Mouse (Mus musculus): ENCODE results near the gene Il27. TPM values are rescaled to one million over a fixed set of nuclear protein-coding genes. Genes with fewer than 3 reads are reported as not detected.

The Il27 gene
- polyA plus RNA-seq, 1 experiment = not detected

DNA sequence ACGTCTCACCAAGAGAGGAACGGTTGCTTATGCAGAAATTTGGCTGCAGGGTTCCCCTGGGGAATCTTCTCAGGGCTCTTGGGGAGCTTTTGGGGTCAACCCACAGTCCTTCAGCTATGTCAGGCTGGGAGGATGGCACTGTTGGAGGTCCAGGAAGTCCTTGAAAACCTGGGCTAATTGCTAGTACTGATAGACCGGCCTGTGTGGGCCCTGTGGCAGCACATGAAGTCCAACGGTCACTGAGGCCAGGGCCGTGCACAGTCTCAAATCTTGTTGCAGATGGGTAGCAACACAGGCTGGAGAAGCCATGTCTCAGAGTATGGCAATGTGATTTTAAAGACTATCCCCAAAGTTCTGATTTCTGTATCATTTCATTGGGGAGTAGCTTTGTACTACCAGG is 13.1 kb upstream of the Il27 start:
- TF ChIP-seq CTCF (IDR thresholded peaks at IDR 0.05; ENCODE audit: borderline replicate concordance, insufficient read depth, low read length) = no peak
- TF ChIP-seq POLR2A (IDR thresholded peaks at IDR 0.05; ENCODE audit: low read depth, low read length) = no peak
- Histone ChIP-seq H3K4me3 (ENCODE audit: insufficient read depth, low read length) (no peak overlapping the region), H3K27ac (ENCODE audit: insufficient read depth, low read length) (no peak overlapping the region), H3K4me1 (ENCODE audit: control insufficient read depth, insufficient read depth, low read length) (peaks cover 3% of the 10 kb centered on the region; the same call in 1 of the 2 replicates)

DNA sequence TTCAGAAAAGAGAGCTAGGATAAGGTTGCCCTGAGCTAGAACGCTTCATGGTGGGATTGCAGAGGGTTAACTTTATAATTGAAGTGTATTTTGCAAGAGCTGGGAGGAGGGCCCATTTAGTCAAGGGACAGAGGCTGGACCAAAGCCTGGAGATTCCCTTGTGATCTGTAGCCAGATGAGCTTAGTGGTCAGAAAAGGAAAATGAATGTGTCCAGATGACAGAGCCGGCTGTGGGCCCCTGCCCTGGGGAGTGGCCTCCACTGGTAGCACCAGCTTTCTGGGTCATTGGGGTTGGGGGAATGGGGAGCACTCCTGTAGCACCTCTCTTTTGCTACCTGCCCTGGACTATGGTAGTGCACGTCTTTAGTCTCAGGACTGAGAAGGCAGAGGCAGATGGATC is 12.3 kb upstream of the Il27 start:
- TF ChIP-seq POLR2A (IDR thresholded peaks at IDR 0.05; ENCODE audit: low read depth, low read length) (no peak), CTCF (IDR thresholded peaks at IDR 0.05; ENCODE audit: borderline replicate concordance, insufficient read depth, low read length) (no peak)
- Histone ChIP-seq H3K4me1 (ENCODE audit: control insufficient read depth, insufficient read depth, low read length) (peaks cover 3% of the 10 kb centered on the region; the same call in 1 of the 2 replicates), H3K27ac (ENCODE audit: insufficient read depth, low read length) (no peak overlapping the region), H3K4me3 (ENCODE audit: insufficient read depth, low read length) (no peak overlapping the region)

DNA sequence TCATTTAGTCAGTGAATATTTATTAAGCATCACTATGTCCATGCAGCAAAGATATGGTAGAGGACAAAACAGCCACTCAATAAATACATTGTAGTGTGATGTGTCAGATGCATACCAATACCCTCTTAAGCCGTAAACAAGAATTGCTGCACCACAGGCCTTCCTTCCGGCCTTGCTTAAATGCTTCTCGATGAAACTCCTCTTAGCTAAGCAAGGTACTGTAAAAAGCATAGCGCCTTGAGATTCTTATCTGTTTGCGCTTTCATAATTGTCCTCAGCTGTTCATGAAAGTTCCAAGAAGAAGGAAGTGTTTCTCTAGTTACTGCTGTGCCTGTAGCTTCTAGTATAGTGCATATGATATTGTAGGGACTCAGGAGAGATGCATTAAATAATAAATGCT is 11.9 kb upstream of the Il27 start:
- Histone ChIP-seq H3K4me3 (ENCODE audit: insufficient read depth, low read length) (no peak overlapping the region), H3K4me1 (ENCODE audit: control insufficient read depth, insufficient read depth, low read length) (peaks cover 3% of the 10 kb centered on the region; the same call in 1 of the 2 replicates), H3K27ac (ENCODE audit: insufficient read depth, low read length) (no peak overlapping the region)
- no peak for TF ChIP-seq POLR2A (IDR thresholded peaks at IDR 0.05; ENCODE audit: low read depth, low read length)
- TF ChIP-seq CTCF (IDR thresholded peaks at IDR 0.05; ENCODE audit: borderline replicate concordance, insufficient read depth, low read length) = no peak

DNA sequence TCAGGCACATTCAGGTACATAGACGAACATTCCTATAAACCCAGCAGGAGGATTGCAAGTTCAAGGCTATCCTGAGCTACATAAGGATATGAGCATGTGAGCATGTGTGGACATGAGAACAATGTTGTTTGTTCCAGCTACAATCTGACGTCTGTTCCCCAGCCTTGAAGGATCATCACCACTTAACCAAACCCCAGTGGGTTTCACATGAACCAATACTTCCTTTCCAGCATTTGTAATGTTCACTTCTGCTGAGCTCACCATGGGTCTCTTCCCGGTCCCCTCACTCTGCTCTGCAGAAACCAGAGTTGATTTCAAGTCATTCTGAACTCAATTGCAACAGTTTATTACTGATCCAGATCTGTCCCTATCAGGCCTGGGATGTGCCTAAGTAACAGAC is 7.9 kb upstream of the Il27 start:
- TF ChIP-seq CTCF (IDR thresholded peaks at IDR 0.05; ENCODE audit: borderline replicate concordance, insufficient read depth, low read length) = no peak
- TF ChIP-seq POLR2A (IDR thresholded peaks at IDR 0.05; ENCODE audit: low read depth, low read length) = no peak
- Histone ChIP-seq H3K27ac (ENCODE audit: insufficient read depth, low read length) (no peak overlapping the region), H3K4me3 (ENCODE audit: insufficient read depth, low read length) (no peak overlapping the region), H3K4me1 (ENCODE audit: control insufficient read depth, insufficient read depth, low read length) (peaks cover 12% of the 10 kb centered on the region)

DNA sequence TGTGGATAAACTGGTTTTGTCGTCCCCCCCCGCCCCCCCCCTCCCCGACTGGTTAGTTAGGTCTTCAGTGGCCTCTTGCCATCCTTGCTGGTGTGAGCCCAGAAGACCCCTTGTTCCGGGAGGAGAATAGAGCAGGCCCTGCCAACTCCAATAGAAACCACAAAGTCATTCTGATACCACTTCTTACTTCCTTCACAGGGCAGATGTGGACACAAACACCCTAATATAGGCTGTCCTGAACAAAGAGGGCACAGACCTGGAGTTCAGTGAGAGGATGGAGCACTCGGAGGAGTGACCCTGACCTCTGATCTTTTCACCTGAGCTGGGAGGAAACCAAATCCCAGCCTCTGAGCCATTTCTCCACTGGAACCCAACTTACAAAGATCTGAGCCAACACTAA is 7.2 kb upstream of the Il27 start:
- Histone ChIP-seq H3K4me3 (ENCODE audit: insufficient read depth, low read length) (no peak overlapping the region), H3K27ac (ENCODE audit: insufficient read depth, low read length) (no peak overlapping the region), H3K4me1 (ENCODE audit: control insufficient read depth, insufficient read depth, low read length) (peaks cover 12% of the 10 kb centered on the region)
- TF ChIP-seq POLR2A (IDR thresholded peaks at IDR 0.05; ENCODE audit: low read depth, low read length) (no peak), CTCF (IDR thresholded peaks at IDR 0.05; ENCODE audit: borderline replicate concordance, insufficient read depth, low read length) (no peak)

DNA sequence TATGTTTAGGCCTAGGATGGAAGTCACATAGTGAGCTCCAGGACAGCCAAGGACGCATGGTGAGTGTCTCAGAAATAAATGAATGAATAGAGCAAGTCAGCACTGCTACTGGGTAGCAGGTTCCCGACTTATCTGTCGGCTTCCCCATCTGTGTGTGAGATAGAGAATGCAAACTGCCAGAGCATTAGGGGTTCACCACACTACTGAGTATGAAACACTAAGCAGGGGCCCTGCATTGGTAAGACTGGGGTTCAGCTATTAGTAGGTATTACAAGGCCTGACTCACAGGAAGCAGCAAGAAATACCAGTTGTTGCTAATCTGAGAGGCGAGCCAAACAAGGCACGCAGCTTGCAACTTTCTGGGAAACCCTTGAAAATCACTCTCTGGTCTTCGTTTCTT is 4.2 kb upstream of the Il27 start:
- H3K4me1 ChIP-seq (ENCODE audit: control insufficient read depth, insufficient read depth, low read length) = peaks cover 12% of the 10 kb centered on the region
- H3K4me3 ChIP-seq (ENCODE audit: insufficient read depth, low read length) = no peak overlapping the region
- H3K27ac ChIP-seq (ENCODE audit: insufficient read depth, low read length) = peak overlapping the region; percentile 87
- TF ChIP-seq CTCF (IDR thresholded peaks at IDR 0.05; ENCODE audit: borderline replicate concordance, insufficient read depth, low read length) (no peak), POLR2A (IDR thresholded peaks at IDR 0.05; ENCODE audit: low read depth, low read length) (no peak)

DNA sequence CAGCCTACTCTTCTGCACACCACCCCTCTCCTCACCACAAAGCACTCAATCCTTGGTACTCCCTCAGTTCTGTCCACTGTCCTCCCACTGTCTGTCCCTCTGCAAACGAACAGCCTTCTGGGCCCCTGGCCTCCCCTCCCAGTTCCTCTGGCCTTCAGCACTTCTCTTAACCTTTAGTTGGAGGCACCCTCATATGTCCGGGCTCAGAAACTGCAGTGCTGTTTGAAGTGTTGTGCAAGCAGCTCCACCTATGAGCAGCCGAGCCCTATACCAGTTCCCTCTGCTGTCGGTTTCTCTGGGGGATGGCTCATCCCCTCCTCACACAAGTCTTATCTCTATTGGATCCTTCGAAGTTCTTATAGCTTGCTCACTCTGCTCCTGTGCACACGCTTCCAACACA is 1.7 kb upstream of the Il27 start:
- TF ChIP-seq POLR2A (IDR thresholded peaks at IDR 0.05; ENCODE audit: low read depth, low read length) (no peak), CTCF (IDR thresholded peaks at IDR 0.05; ENCODE audit: borderline replicate concordance, insufficient read depth, low read length) (no peak)
- Histone ChIP-seq H3K4me3 (ENCODE audit: insufficient read depth, low read length) (no peak overlapping the region), H3K27ac (ENCODE audit: insufficient read depth, low read length) (no peak overlapping the region), H3K4me1 (ENCODE audit: control insufficient read depth, insufficient read depth, low read length) (peaks cover 8% of the 10 kb centered on the region; the same call in 1 of the 2 replicates)

DNA sequence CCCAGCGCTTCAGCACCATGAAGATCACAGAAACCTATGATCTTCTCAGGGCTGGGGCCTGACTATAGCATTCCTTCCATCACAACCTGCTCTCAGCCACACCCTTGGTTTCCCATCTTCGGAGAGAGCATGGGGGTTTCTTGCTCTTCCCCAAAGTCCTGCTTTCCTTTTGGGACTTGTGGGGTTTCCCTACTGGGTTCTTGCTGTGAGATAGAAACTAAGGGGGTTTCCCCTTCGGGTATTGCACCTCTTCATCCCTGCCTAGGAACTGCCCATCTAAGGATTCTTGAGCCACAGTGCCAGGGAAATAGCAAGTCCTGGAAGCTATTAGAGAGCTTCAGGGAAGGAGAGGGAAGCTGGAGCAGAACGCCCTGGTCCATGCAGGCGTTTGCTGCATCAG is 1.1 kb upstream of the Il27 start:
- H3K27ac ChIP-seq (ENCODE audit: insufficient read depth, low read length) = no peak overlapping the region
- no peak overlapping the region for H3K4me3 ChIP-seq (ENCODE audit: insufficient read depth, low read length)
- TF ChIP-seq POLR2A (IDR thresholded peaks at IDR 0.05; ENCODE audit: low read depth, low read length) = no peak

DNA sequence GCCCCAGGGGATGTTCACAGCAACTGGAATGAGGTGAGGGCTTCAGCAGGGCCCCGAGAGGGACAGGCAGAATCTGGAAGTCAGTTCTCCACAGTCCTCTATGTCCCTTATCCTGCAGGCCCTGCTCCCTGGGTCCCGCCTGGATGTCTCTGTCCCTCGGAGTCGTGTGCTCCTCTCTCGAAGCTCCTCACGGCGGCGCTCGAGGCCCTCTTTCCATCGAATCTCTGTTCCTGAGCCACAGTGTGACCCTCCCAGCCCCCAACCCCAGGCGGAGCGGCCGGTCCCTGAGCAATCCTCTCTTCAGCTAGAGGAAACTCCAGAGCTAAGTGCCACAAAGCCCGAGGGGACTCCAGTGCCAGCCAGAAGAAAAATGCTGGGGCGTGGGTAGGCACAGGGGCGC is 7.0 kb downstream of the Il27 start:
- TF ChIP-seq POLR2A (IDR thresholded peaks at IDR 0.05; ENCODE audit: low read depth, low read length) = no peak
- TF ChIP-seq CTCF (IDR thresholded peaks at IDR 0.05; ENCODE audit: borderline replicate concordance, insufficient read depth, low read length) = peak; percentile 34; the same call in 1 of the 2 replicates
- H3K4me1 ChIP-seq (ENCODE audit: control insufficient read depth, insufficient read depth, low read length) = 0 out of 2 replicates have a peak, but pooled peaks cover 7% of the 10 kb centered on the region
- H3K27ac ChIP-seq (ENCODE audit: insufficient read depth, low read length) = no peak overlapping the region
- H3K4me3 ChIP-seq (ENCODE audit: insufficient read depth, low read length) = no peak overlapping the region

More for the DNA sequence above, 1.1 kb upstream of the Il27 start:
- H3K4me1 ChIP-seq (ENCODE audit: control insufficient read depth, insufficient read depth, low read length) = peaks cover 8% of the 10 kb centered on the region; the same call in 1 of the 2 replicates

DNA sequence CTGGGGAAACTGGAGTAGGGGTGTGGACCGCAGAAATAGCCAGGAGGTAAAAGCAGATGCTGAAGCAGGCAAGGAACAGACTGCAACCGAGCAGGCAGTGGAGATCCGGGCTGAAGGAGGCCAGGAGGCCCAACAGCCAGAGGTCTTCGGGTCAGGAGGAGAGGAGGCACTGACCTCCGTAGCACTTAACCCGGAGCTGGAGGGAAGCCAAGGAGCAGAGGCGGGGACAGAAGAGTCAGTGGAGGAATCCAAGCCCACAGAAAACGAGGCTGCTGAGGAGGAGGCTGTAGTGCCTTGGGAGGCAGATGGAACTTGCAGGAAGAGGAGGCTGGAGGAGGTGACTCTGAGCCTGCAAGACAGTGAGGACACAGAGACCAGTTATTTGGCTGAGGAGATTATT is 7.9 kb downstream of the Il27 start:
- no peak overlapping the region for H3K27ac ChIP-seq (ENCODE audit: insufficient read depth, low read length)

DNA sequence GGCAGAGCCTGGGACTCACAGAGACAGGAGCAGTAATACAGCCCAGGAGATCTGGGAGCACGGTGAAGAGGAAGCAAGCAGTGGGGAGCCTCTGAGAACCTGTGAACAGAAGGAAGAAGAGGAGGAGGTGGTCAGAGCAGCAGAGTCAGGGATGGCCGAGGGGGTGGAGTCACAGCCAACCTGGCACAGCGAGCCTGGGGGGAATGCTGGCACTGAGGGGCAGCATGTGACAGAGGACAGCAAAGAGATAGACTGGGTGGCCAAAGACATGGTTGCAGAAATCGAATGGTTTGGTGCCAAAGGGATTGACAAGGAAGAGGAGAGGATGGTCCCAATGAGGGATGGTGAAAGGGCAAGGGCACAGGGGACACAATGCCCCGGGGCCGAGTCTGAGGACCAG is 9.0 kb downstream of the Il27 start, which contains the start of gene Cln3:
Gene Cln3, minus strand, starts transcription at position 101 of the 400 bp plus-strand sequence.
- Histone ChIP-seq H3K4me3 (ENCODE audit: insufficient read depth, low read length) (no peak within 1 kb of the TSS), H3K4me1 (ENCODE audit: control insufficient read depth, insufficient read depth, low read length) (0 out of 2 replicates have a peak, but pooled peaks cover 7% of the 10 kb centered on the region), H3K27ac (ENCODE audit: insufficient read depth, low read length) (no peak within 1 kb of the TSS)
- no peak for TF ChIP-seq POLR2A (IDR thresholded peaks at IDR 0.05; ENCODE audit: low read depth, low read length)
- TF ChIP-seq CTCF (IDR thresholded peaks at IDR 0.05; ENCODE audit: borderline replicate concordance, insufficient read depth, low read length) = no peak

More for the DNA sequence above, 7.9 kb downstream of the Il27 start:
- Histone ChIP-seq H3K4me1 (ENCODE audit: control insufficient read depth, insufficient read depth, low read length) (0 out of 2 replicates have a peak, but pooled peaks cover 7% of the 10 kb centered on the region), H3K4me3 (ENCODE audit: insufficient read depth, low read length) (no peak overlapping the region)
- TF ChIP-seq CTCF (IDR thresholded peaks at IDR 0.05; ENCODE audit: borderline replicate concordance, insufficient read depth, low read length) (no peak), POLR2A (IDR thresholded peaks at IDR 0.05; ENCODE audit: low read depth, low read length) (no peak)

Measured in embryonic fibroblast, embryonic 13.5 days (primary cell).